Mouse (Mus musculus) forebrain, postnatal 0 days (tissue): Measurements from ENCODE around the gene Lnx1. TPM values are rescaled to one million over a fixed set of nuclear protein-coding genes. Genes with fewer than 3 reads are reported as not detected.

Experiments
- ATAC-seq: fragments of 200-750 bp; cut with Nextera tagmentation; 2 replicates; pipeline ENCODE4 v1.8.0; 2017; ENCODE audit warnings: mild to moderate bottlenecking, moderate library complexity
- DNase-seq: peaks from one replicate; pipeline ENCODE4 v3.0.0-alpha.2; 2015
- H3K27ac ChIP-seq: fragments of 300-500 bp; sonication (generic); 2 replicates; pipeline ENCODE4 v1.5.1; 2014; ENCODE audit warnings: low read depth, mild to moderate bottlenecking, antibody characterized with exemption, low read length, moderate library complexity, mixed read lengths
- H3K27me3 ChIP-seq: fragments of 300-500 bp; sonication (generic); 2 replicates; pipeline ENCODE4 v1.6.1; 2014; ENCODE audit warnings: mild to moderate bottlenecking, low read length, mixed read lengths; ENCODE audit not compliant: insufficient read depth
- H3K36me3 ChIP-seq: fragments of 300-500 bp; sonication (generic); 2 replicates; pipeline ENCODE4 v1.6.1; 2014; ENCODE audit warnings: mild to moderate bottlenecking, moderate library complexity; ENCODE audit not compliant: insufficient read depth
- H3K4me1 ChIP-seq: fragments of 300-500 bp; sonication (generic); 2 replicates; pipeline ENCODE4 v1.6.1; 2014; ENCODE audit warnings: antibody characterized with exemption; ENCODE audit not compliant: insufficient read depth
- H3K4me2 ChIP-seq: fragments of 300-500 bp; sonication (generic); 2 replicates; pipeline ENCODE4 v1.6.1; 2014; ENCODE audit warnings: low read depth, mild to moderate bottlenecking, moderate library complexity
- H3K4me3 ChIP-seq: fragments of 300-500 bp; sonication (generic); 2 replicates; pipeline ENCODE4 v1.5.1; 2014; ENCODE audit warnings: low read depth, low read length, mixed read lengths
- H3K9ac ChIP-seq: fragments of 300-500 bp; sonication (generic); 2 replicates; pipeline ENCODE4 v1.6.1; 2014; ENCODE audit warnings: mild to moderate bottlenecking
- H3K9me3 ChIP-seq: fragments of 300-500 bp; sonication (generic); 2 replicates; pipeline ENCODE4 v1.6.1; 2016; ENCODE audit warnings: low read length
- CTCF ChIP-seq: sonication (generic); IDR thresholded peaks from 2 replicates; pipeline ENCODE4 v1.5.1; 2016; ENCODE audit warnings: antibody characterized with exemption, control low read depth, low read depth
- WGBS: fragments of 180-500 bp; shearing (Covaris S2); extraction: QIAGEN DNeasy Blood & Tissue Kit; methylation state at CpG from one replicate; pipeline ENCODE4 v1.1.7; 2014; 5-methylcytosine and 5-hydroxymethylcytosine counted together
- polyA plus RNA-seq: library from polyadenylated mRNA; unstranded; fragments of >200 nt; fragmentation: Nextera tagmentation; extraction: Ambion mirVana; gene quantifications from 2 replicates; pipeline ENCODE4 v1.2.1, GENCODE M21; 2015
- total RNA-seq: library from RNA; depleted of rRNA; stranded (reverse); fragments of >200 nt; gene quantifications from 2 replicates; pipeline ENCODE4 v1.2.3, GENCODE M21; 2014

Lnx1 gene
- total and polyA plus RNA-seq, 2 experiments from 2014 or later, result 11.0 to 21.2 TPM

DNA sequence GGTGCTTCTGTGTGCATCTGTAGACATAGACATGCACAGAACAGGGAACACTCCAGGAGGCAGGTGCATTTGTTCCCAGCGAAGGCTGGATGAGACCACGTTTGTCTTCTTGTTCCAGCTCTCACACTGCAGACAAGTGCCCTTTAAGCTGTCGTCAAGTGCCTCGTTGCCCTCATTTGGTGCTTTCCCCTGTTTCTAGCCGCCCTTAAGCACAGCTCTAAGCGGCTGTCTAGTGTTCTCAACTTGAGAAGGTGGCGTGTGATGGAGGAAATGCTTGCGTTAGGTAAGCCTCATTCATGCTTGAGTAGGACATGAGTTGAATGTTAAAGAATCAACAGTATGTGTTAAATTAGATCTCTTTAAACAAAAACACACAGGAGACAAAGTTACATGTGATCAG is 29.9 kb upstream of the Lnx1 start:
- H3K9me3 ChIP-seq, result no peaks in the 10 kb centered on the region
- DNase-seq (no peak), ATAC-seq (no peak)
- no peak overlapping the region for H3K9ac ChIP-seq
- no peak overlapping the region for H3K27ac ChIP-seq
- no peaks in the 10 kb centered on the region for H3K36me3 ChIP-seq
- H3K4me2 ChIP-seq, result no peak overlapping the region
- H3K4me1 ChIP-seq, result no peaks in the 10 kb centered on the region
- TF ChIP-seq CTCF, result no peak
- 57% methylated on average over 8 of the region's 8 CpGs for WGBS
- H3K27me3 ChIP-seq, result no peaks in the 10 kb centered on the region
- no peak overlapping the region for H3K4me3 ChIP-seq

DNA sequence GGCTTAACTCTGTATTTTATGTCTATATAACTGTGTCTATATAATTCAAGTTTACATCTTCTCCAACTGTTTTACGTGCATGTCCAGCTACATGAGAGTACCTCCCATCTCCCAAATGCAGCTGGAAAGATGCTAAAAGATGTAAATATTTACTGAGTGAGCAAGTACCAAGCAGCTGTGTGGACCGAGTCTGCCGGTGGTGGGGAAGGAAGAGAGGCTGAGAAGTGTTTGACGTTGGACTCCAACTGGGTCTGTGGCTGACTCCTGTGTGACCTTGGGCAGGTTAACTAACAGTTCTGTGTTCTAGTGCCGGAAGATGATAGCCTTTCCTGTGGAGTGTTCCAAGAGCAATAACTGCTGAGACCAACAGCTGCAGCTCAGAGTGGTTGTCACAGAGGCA is 27.9 kb upstream of the Lnx1 start:
- no peak for TF ChIP-seq CTCF
- no peaks in the 10 kb centered on the region for H3K9me3 ChIP-seq
- H3K27ac ChIP-seq, result no peak overlapping the region
- H3K27me3 ChIP-seq, result no peaks in the 10 kb centered on the region
- no peaks in the 10 kb centered on the region for H3K36me3 ChIP-seq
- H3K4me3 ChIP-seq, result no peak overlapping the region
- no peak for DNase-seq
- H3K4me2 ChIP-seq, result no peak overlapping the region
- no peak for ATAC-seq
- H3K4me1 ChIP-seq, result no peaks in the 10 kb centered on the region
- WGBS, result 87% methylated on average over 5 of the region's 5 CpGs
- no peak overlapping the region for H3K9ac ChIP-seq

DNA sequence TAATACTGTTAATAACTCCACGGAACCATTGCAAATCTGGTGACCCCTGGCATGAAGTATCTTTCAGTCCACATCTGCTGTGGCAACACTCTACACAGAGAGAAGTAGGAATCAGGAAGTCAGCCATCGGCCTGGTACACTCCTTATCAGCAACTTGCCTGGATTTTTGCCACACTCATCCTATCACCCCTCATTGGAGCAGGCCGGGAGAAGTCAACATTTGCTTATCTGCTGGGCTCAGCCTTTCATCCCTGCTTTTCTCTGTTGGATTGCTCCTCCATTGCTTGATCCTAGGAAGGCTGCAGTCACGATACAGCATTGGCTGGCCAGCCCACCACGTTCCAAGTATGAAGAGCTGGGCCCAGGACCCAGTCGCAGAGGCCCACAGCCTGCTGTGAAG is 26.9 kb upstream of the Lnx1 start:
- no peak overlapping the region for H3K27ac ChIP-seq
- DNase-seq, result no peak
- no peak overlapping the region for H3K9ac ChIP-seq
- no peaks in the 10 kb centered on the region for H3K36me3 ChIP-seq
- H3K4me2 ChIP-seq, result no peak overlapping the region
- TF ChIP-seq CTCF, result no peak
- no peaks in the 10 kb centered on the region for H3K27me3 ChIP-seq
- no peaks in the 10 kb centered on the region for H3K4me1 ChIP-seq
- 88% methylated on average over 6 of the region's 6 CpGs for WGBS
- H3K4me3 ChIP-seq, result no peak overlapping the region
- H3K9me3 ChIP-seq, result 0 out of 2 replicates have a peak, but pooled peaks cover 2% of the 10 kb centered on the region
- ATAC-seq, result no peak

DNA sequence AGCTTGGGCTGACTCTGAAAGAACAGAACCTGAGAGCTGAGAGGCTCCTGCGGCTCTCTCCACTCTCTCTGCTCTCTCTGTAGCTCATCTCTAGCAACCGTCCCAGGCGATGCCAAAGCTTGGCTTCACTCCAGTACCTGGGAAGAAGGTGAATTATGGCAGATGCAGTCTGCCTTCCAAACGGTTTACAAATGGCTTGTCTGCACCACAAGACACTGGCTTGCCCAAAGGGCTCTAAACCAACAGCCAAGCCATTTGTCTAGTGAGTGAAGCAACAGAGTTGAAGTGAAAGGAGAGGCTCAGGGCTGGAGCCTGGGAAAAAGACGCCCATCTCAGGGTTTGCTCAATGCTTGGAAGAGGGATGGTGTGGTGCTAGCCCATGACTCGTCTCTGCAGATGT is 25.5 kb upstream of the Lnx1 start:
- Histone ChIP-seq H3K4me3 (no peak overlapping the region), H3K27me3 (no peaks in the 10 kb centered on the region), H3K36me3 (no peaks in the 10 kb centered on the region), H3K9ac (no peak overlapping the region), H3K27ac (no peak overlapping the region), H3K4me2 (no peak overlapping the region), H3K9me3 (0 out of 2 replicates have a peak, but pooled peaks cover 5% of the 10 kb centered on the region), H3K4me1 (no peaks in the 10 kb centered on the region)
- no peak for TF ChIP-seq CTCF
- no peak for DNase-seq
- 72% methylated on average over 6 of the region's 6 CpGs for WGBS
- no peak for ATAC-seq

DNA sequence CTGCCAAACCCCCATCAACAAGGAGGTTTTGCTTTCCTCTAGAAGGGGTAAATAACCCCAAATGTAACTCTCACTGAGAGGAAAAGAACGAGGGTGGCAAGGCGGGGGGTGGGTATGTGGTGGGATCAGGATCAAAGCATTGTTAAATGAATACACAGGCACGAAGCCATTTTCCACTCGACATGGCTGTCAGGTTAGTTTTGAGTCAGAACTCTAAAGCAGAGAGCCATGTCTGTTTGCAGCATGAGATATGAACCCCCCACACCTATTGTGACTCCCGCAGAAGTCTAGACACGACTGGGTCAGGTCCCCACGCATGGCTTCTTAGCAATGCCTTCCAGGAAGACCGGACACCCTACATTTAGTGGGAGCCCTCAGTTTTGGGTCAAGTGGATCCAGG is 24.6 kb upstream of the Lnx1 start:
- no peak overlapping the region for H3K4me3 ChIP-seq
- H3K27ac ChIP-seq, result no peak overlapping the region
- no peak for ATAC-seq
- no peak overlapping the region for H3K9ac ChIP-seq
- H3K36me3 ChIP-seq, result no peaks in the 10 kb centered on the region
- TF ChIP-seq CTCF, result no peak
- H3K9me3 ChIP-seq, result 0 out of 2 replicates have a peak, but pooled peaks cover 5% of the 10 kb centered on the region
- H3K4me1 ChIP-seq, result no peaks in the 10 kb centered on the region
- no peak for DNase-seq
- H3K27me3 ChIP-seq, result no peaks in the 10 kb centered on the region
- H3K4me2 ChIP-seq, result no peak overlapping the region
- WGBS, result 61% methylated on average over 8 of the region's 8 CpGs

DNA sequence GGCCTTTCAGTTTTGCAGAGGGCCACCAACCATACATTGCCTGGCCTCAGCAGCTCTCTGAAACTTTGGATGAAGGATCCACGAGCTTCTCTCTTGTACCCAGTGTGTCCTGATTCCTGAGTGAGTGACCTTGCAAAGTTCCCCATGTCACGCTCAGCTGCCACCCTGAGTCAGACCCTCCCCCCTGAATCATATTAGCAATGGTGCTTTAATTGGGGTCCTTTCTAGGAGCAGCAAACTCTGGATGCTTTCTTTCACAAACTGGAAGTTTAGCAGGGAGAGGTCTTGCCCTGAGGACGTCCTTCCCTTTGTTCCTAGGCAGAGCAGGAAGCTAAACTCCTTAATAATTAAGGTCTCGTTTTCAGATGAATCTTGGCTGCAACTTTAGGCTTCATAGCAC is 22.8 kb upstream of the Lnx1 start:
- H3K9me3 ChIP-seq, result 0 out of 2 replicates have a peak, but pooled peaks cover 5% of the 10 kb centered on the region
- DNase-seq, result no peak
- no peaks in the 10 kb centered on the region for H3K36me3 ChIP-seq
- H3K27me3 ChIP-seq, result no peaks in the 10 kb centered on the region
- no peaks in the 10 kb centered on the region for H3K4me1 ChIP-seq
- WGBS, result 33% methylated on average over 4 of the region's 4 CpGs
- no peak overlapping the region for H3K4me3 ChIP-seq
- H3K4me2 ChIP-seq, result no peak overlapping the region
- H3K9ac ChIP-seq, result no peak overlapping the region
- no peak for TF ChIP-seq CTCF
- ATAC-seq, result no peak
- H3K27ac ChIP-seq, result no peak overlapping the region

DNA sequence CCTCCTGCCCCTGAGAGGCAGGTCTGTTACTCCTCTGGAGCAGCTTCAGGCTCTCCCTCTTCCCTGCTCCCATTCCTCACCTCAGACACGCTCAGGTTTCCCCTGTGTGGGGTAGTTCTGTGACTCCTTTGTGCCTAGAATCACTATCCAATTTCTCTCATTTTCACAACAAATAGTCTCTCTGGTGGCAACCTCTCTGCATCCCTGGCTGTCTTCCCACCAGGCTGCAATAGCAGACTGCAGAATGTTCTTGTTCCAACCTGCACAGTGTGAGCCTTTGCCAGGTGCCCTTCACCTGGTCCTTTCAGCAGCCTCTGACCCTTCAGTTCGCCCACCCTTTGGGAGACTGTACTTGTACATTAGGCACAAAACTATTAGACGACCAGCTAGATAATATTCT is 19.1 kb upstream of the Lnx1 start:
- peak; percentile 5 for DNase-seq
- H3K27ac ChIP-seq, result no peak overlapping the region; the same call in 1 of the 2 replicates

DNA sequence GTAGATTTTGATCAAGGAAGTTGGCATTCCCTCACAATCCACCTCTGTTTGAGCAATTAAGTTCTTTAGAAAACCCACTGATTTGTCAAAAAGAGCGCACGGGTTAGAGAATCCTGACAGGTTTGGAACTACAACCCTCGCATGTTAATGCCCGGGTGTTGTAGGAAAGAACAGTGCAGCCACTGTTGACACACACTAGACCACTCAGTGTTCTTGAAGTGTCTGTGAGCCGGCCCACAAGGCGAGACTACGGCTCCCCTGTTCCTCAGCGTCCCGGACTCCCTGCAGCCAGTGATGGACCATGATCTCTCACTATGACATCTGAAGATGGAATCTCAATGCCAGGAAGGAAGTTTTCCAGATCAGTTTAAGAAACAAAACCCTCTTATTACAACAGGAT is 17.9 kb upstream of the Lnx1 start:
- ATAC-seq (peak; percentile 86), DNase-seq (peak; percentile 35)
- no peak overlapping the region for H3K4me3 ChIP-seq
- no peaks in the 10 kb centered on the region for H3K27me3 ChIP-seq
- H3K9me3 ChIP-seq, result 0 out of 2 replicates have a peak, but pooled peaks cover 5% of the 10 kb centered on the region
- H3K27ac ChIP-seq, result no peak overlapping the region
- no peak overlapping the region for H3K9ac ChIP-seq
- no peak for TF ChIP-seq CTCF
- H3K4me2 ChIP-seq, result peak overlapping the region; percentile 24; the same call in 1 of the 2 replicates
- no peaks in the 10 kb centered on the region for H3K4me1 ChIP-seq
- 31% methylated on average over 9 of the region's 9 CpGs for WGBS
- no peaks in the 10 kb centered on the region for H3K36me3 ChIP-seq

More for the DNA sequence above, 19.1 kb upstream of the Lnx1 start:
- no peak for ATAC-seq
- Histone ChIP-seq H3K9ac (no peak overlapping the region), H3K9me3 (0 out of 2 replicates have a peak, but pooled peaks cover 5% of the 10 kb centered on the region), H3K4me1 (no peaks in the 10 kb centered on the region), H3K36me3 (no peaks in the 10 kb centered on the region), H3K4me3 (no peak overlapping the region), H3K4me2 (peak overlapping the region; percentile 24), H3K27me3 (no peaks in the 10 kb centered on the region)
- 67% methylated on average over 3 of the region's 3 CpGs for WGBS
- no peak for TF ChIP-seq CTCF
